Mouse (Mus musculus) megakaryocyte progenitor cell, adult 5-6 weeks (primary cell): ENCODE data around the gene Fam186a. TPM values are rescaled to one million over a fixed set of nuclear protein-coding genes. Genes with fewer than 3 reads are reported as not detected.

Experiments used
- ATAC-seq: replicated peaks from 2 replicates; pipeline ENCODE4 v1.8.0; 2016; ENCODE audit warnings: mild to moderate bottlenecking, moderate TSS enrichment, inconsistent platforms; ENCODE audit not compliant: poor library complexity
- total RNA-seq, 2 experiments: library from RNA; stranded (forward) in 1 of 2; stranded (reverse) in 1 of 2; fragments of 157-497, 149-512 nt in 1 of 2; fragments of 200-1000 nt in 1 of 2; gene quantifications; 2 replicates each; pipeline versions ENCODE4 v1.2.3 to v1.2.4; 2015 to 2017

The Fam186a gene
- total RNA-seq, 2 experiments from 2014 or later, result not detected

- ATAC-seq, result peak; percentile 100
Measured at GRCm38 (mm10) chr15:99875334-99875869, 91.5 kb downstream of the Fam186a start, which contains the start of gene Lima1. TSS of gene Lima1 (minus strand) at chr15:99875456.

GRCm38 (mm10) chr15:99874612-99875333, 92.1 kb downstream of the Fam186a start:
- ATAC-seq, result no peak

- ATAC-seq, result no peak
Measured at GRCm38 (mm10) chr15:99872543-99872942, 94.3 kb downstream of the Fam186a start.

Other genes with a start within 250 kb of the Fam186a start
- gene Gpd1, start 249.5 kb downstream of the Fam186a start, total RNA-seq (2015), result 0.15 and 0.67 TPM in 2 replicates
- 1.3 TPM in 2 replicates for gene Gpd1, start 249.5 kb downstream of the Fam186a start, total RNA-seq (2017)
- gene Cox14, start 241.4 kb downstream of the Fam186a start, total RNA-seq (2015), result 72.7 and 83.5 TPM in 2 replicates
- gene Cox14, start 241.4 kb downstream of the Fam186a start, total RNA-seq (2017), result 28.6 and 30.8 TPM in 2 replicates
- gene Cers5, start 194.2 kb downstream of the Fam186a start, total RNA-seq (2015), result 42.9 and 49.4 TPM in 2 replicates
- gene Cers5, start 194.2 kb downstream of the Fam186a start, total RNA-seq (2017), result 20.6 and 23.0 TPM in 2 replicates
- 4.8 and 5.0 TPM in 2 replicates for gene Lima1, start 91.6 kb downstream of the Fam186a start, total RNA-seq (2015)
- gene Lima1, start 91.6 kb downstream of the Fam186a start, total RNA-seq (2017), result 4.2 and 4.8 TPM in 2 replicates
- gene Larp4, start 3.0 kb upstream of the Fam186a start, total RNA-seq (2015), result 119 and 137 TPM in 2 replicates
- gene Larp4, start 3.0 kb upstream of the Fam186a start, total RNA-seq (2017), result 76.3 and 97.8 TPM in 2 replicates
- gene Dip2b, start 71.6 kb upstream of the Fam186a start, total RNA-seq (2015), result 17.5 and 17.6 TPM in 2 replicates
- 10.2 TPM in 2 replicates for gene Dip2b, start 71.6 kb upstream of the Fam186a start, total RNA-seq (2017)